Mouse (Mus musculus) liver, embryonic 14.5 days (tissue): ENCODE results near the gene Faap100.

Experiments used
- CTCF ChIP-seq: IDR thresholded peaks from 2 replicates; pipeline ENCODE4 v1.5.1; 2016; ENCODE audit warnings: antibody characterized with exemption, low read depth, control low read depth
- EP300 ChIP-seq: IDR thresholded peaks from 2 replicates; pipeline ENCODE4 v1.6.1; 2016; ENCODE audit warnings: antibody characterized with exemption, low read depth

DNA sequence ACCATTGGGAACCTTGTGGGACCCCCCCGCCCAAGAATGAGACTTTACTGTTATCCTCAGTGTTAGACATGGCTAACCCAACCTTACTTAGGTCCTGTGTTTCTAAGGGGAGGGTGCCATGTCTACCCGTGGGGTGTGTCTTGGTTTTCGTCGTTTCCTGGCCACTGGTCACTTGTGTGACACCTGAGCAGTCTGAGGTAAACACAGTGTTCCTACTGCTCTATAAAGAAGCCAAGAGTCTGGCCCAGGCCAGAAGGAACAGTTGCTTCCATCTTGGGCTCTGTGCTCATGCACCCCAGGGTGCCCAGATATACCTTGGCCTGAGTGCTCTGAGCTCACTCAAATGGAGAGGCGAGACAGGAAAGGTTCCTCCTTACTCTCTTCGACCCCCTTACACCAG, 15.7 kb downstream of the Faap100 start:
- TF ChIP-seq CTCF (no peak), EP300 (no peak)
